9 mouse cellular contexts compared by ENCODE assay signal in the genomic region with DNA sequence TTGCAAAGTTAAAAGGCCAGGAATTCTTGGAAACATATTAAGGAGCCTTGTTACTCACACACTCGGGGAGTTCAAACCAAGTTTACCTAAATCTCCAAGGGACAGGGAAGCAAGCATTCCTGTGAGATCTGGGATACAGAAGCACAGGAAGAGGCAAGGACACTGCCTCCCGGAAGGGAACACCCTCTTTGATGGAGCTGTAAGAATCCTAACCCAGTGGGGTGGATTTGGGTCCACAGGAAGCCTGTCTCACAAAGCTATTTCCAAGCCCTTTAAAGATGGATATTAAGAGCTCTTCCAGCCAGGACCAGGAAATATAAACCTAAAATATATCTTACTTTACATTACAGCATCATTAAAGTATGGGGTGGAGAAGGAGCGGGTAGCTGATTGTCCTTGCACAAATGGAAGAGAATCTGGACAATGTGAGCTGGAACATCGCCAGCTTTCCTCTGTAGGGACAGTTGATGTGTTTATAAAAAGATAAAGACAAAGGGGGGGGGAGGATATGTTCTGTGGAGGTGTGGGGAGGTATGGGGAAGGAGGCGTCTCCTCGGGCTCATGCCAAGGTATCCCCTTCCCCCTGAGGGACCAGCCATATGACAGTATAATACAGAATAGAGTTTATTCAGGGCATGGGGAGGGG. TPM values are rescaled to one million over a fixed set of nuclear protein-coding genes. Genes with fewer than 3 reads are reported as not detected.
DNase-seq lines count a peak whose midpoint lies in the region; ATAC-seq and TF ChIP-seq lines count a peak whose summit lies in the region.
"Had no signal": no experiment of that assay in that cellular context is flagged by ENCODE, and none has a peak within 500 bp of the region (broad histone marks: within the 10 kb centered on the region; RNA-seq: fewer than 3 reads in every experiment).

No protein-coding gene starts in this region.

- no peak for TF ChIP-seq CTCF in stomach, postnatal 0 days (IDR thresholded peaks at IDR 0.05; ENCODE audit: low read depth)

- no peak overlapping the region for H3K9ac ChIP-seq in midbrain, embryonic 14.5 days (replicated peaks; ENCODE audit: low read length)
- H3K9ac ChIP-seq in midbrain, embryonic 16.5 days (ENCODE audit: low read depth, low read length): no peak overlapping the region
- H3K9ac ChIP-seq in stomach, postnatal 0 days (ENCODE audit: low read length): no peak overlapping the region
- no peak overlapping the region for H3K9ac ChIP-seq in forebrain, embryonic 12.5 days
- H3K9ac ChIP-seq: forebrain, embryonic 13.5 days had no signal

- H3K36me3 ChIP-seq in midbrain, embryonic 14.5 days (ENCODE audit: control insufficient read depth, insufficient read depth, low read length): no peaks in the 10 kb centered on the region
- H3K36me3 ChIP-seq in midbrain, embryonic 16.5 days (ENCODE audit: control insufficient read depth, insufficient read depth, low read length): no peaks in the 10 kb centered on the region
- H3K36me3 ChIP-seq in stomach, postnatal 0 days (ENCODE audit: control insufficient read depth, insufficient read depth, low read length): no peaks in the 10 kb centered on the region
- no peaks in the 10 kb centered on the region for H3K36me3 ChIP-seq in forebrain, embryonic 12.5 days (replicated peaks)

- peak; percentile 32 to 33 for DNase-seq in cerebellum, postnatal 10 days
- no peak for DNase-seq in cerebellum, adult 9-10 months
- DNase-seq in midbrain, embryonic 14.5 days: peak; percentile 5
- peak; percentile 49 for DNase-seq in kidney, postnatal 14 days
- DNase-seq in stomach, postnatal 0 days (ENCODE audit: low spot score): no peak
- DNase-seq in embryo, embryonic 11 days: no peak

- H3K4me3 ChIP-seq in midbrain, embryonic 14.5 days (replicated peaks; ENCODE audit: low read depth, low read length): no peak overlapping the region
- H3K4me3 ChIP-seq in midbrain, embryonic 16.5 days (ENCODE audit: low read depth, low read length): no peak overlapping the region
- H3K4me3 ChIP-seq in stomach, postnatal 0 days (ENCODE audit: low read depth, low read length): no peak overlapping the region
- no peak overlapping the region for H3K4me3 ChIP-seq in forebrain, embryonic 12.5 days (replicated peaks)
- H3K4me3 ChIP-seq: forebrain, embryonic 13.5 days had no signal

- H3K27ac ChIP-seq in midbrain, embryonic 14.5 days (replicated peaks; ENCODE audit: low read depth, low read length): no peak overlapping the region
- no peak overlapping the region for H3K27ac ChIP-seq in midbrain, embryonic 16.5 days (ENCODE audit: low read length)
- H3K27ac ChIP-seq in stomach, postnatal 0 days (replicated peaks): no peak overlapping the region
- H3K27ac ChIP-seq in forebrain, embryonic 12.5 days: no peak overlapping the region
- H3K27ac ChIP-seq: forebrain, embryonic 13.5 days had no signal

- no peaks in the 10 kb centered on the region for H3K27me3 ChIP-seq in midbrain, embryonic 14.5 days (ENCODE audit: control insufficient read depth, insufficient read depth, low read length)
- H3K27me3 ChIP-seq in midbrain, embryonic 16.5 days (ENCODE audit: control insufficient read depth, insufficient read depth, low read depth, low read length): no peaks in the 10 kb centered on the region
- H3K27me3 ChIP-seq in stomach, postnatal 0 days (ENCODE audit: control insufficient read depth, insufficient read depth, low read length): no peaks in the 10 kb centered on the region
- no peaks in the 10 kb centered on the region for H3K27me3 ChIP-seq in forebrain, embryonic 12.5 days
- H3K27me3 ChIP-seq: forebrain, embryonic 13.5 days had no signal

- no peaks in the 10 kb centered on the region for H3K9me3 ChIP-seq in midbrain, embryonic 14.5 days (ENCODE audit: control insufficient read depth, low read length)
- H3K9me3 ChIP-seq in midbrain, embryonic 16.5 days (replicated peaks; ENCODE audit: control insufficient read depth, low read length, poor library complexity, severe bottlenecking): no peaks in the 10 kb centered on the region
- no peaks in the 10 kb centered on the region for H3K9me3 ChIP-seq in stomach, postnatal 0 days (ENCODE audit: control insufficient read depth, low read length)
- no peaks in the 10 kb centered on the region for H3K9me3 ChIP-seq in forebrain, embryonic 12.5 days
- H3K9me3 ChIP-seq: forebrain, embryonic 13.5 days had no signal

- no peaks in the 10 kb centered on the region for H3K4me1 ChIP-seq in midbrain, embryonic 14.5 days (ENCODE audit: control insufficient read depth, insufficient read depth, low read length)
- H3K4me1 ChIP-seq in midbrain, embryonic 16.5 days (ENCODE audit: control insufficient read depth, insufficient read depth, low read length): no peaks in the 10 kb centered on the region
- H3K4me1 ChIP-seq in stomach, postnatal 0 days (replicated peaks; ENCODE audit: control insufficient read depth, insufficient read depth): no peaks in the 10 kb centered on the region
- H3K4me1 ChIP-seq in forebrain, embryonic 12.5 days: peaks cover 7% of the 10 kb centered on the region; the same call in 1 of the 2 replicates

- TF ChIP-seq EP300 in stomach, postnatal 0 days (optimal IDR thresholded peaks at IDR 0.05): no peak

- H3K4me2 ChIP-seq in midbrain, embryonic 14.5 days (ENCODE audit: low read length): no peak overlapping the region
- no peak overlapping the region for H3K4me2 ChIP-seq in midbrain, embryonic 16.5 days (ENCODE audit: low read length)
- H3K4me2 ChIP-seq in stomach, postnatal 0 days (replicated peaks; ENCODE audit: low read depth): no peak overlapping the region
- H3K4me2 ChIP-seq in forebrain, embryonic 12.5 days: no peak overlapping the region
- H3K4me2 ChIP-seq: forebrain, embryonic 13.5 days had no signal

- 69% methylated on average over 6 of the region's 6 CpGs for WGBS in midbrain, embryonic 14.5 days
- WGBS in midbrain, embryonic 16.5 days: 72% methylated on average over 6 of the region's 6 CpGs
- WGBS in stomach, postnatal 0 days: 34% methylated on average over 6 of the region's 6 CpGs
- 70% methylated on average over 6 of the region's 6 CpGs for WGBS in forebrain, embryonic 12.5 days

- ATAC-seq in midbrain, embryonic 14.5 days (ENCODE audit: low FRiP score, low TSS enrichment): no peak
- ATAC-seq in midbrain, embryonic 16.5 days: no peak
- ATAC-seq in stomach, postnatal 0 days (ENCODE audit: low FRiP score, low TSS enrichment): peak; percentile 21; the same call in 1 of the 2 replicates
- no peak for ATAC-seq in forebrain, embryonic 12.5 days (ENCODE audit: low FRiP score)
- ATAC-seq: forebrain, embryonic 13.5 days had no signal

RNA-seq across cellular contexts. Expression of gene Gab1, which starts 28.1 kb away (rescaled TPM):
- 7.5 and 13.0 TPM in 2 replicates for polyA plus RNA-seq in midbrain, embryonic 14.5 days (2014; fragmentation: Nextera tagmentation; extraction: Ambion mirVana)
- 6.4 and 7.6 TPM in 2 replicates for polyA plus RNA-seq in midbrain, embryonic 16.5 days (2015; fragmentation: Nextera tagmentation; extraction: Ambion mirVana)
- polyA plus RNA-seq in stomach, postnatal 0 days (2015; fragmentation: Nextera tagmentation; extraction: Ambion mirVana): 7.3 and 8.3 TPM in 2 replicates
- 15.3 and 15.6 TPM in 2 replicates for polyA plus RNA-seq in forebrain, embryonic 12.5 days (2016; fragmentation: Nextera tagmentation; extraction: Ambion mirVana)

Comparison
In these comparisons a context has a peak if more than half of its experiments do, and no peak if none do; other contexts are left out.
1. DNase-seq: peak in cerebellum, postnatal 10 days (2 of 2), midbrain, embryonic 14.5 days (single experiment) and kidney, postnatal 14 days (single experiment); none in cerebellum, adult 9-10 months (single experiment), stomach, postnatal 0 days (single experiment) and embryo, embryonic 11 days (single experiment).